Mouse (Mus musculus) lung, adult 10 weeks (tissue): ENCODE measurements around the gene Mrps27. TPM values are rescaled to one million over a fixed set of nuclear protein-coding genes. Genes with fewer than 3 reads are reported as not detected.

Experiments
- polyA plus RNA-seq: library from polyadenylated mRNA; stranded (reverse); fragments of 350-450 nt; fragmentation: Illumina TruSeq; extraction: RNeasy Lipid Tissue Mini Kit (QIAGEN cat#74804); gene quantifications from one replicate; pipeline ENCODE4 v1.2.3, GENCODE M21; 2014; ENCODE audit warnings: low read depth, low replicate concordance; ENCODE audit not compliant: insufficient read depth

Mrps27 gene
- polyA plus RNA-seq = 10.8 TPM

GRCm38 (mm10) chr13:99344599-99345575 is at the start of gene Mrps27, which contains the start of gene Ptcd2:
TSS of gene Mrps27 (plus strand) at chr13:99344786.
TSS of gene Ptcd2 (minus strand) at chr13:99344705.

Other genes starting within 250 kb of the Mrps27 start
- 4.3 TPM for gene Zfp366, start 160.0 kb upstream of the Mrps27 start, polyA plus RNA-seq
- gene Ptcd2, start 81 bp upstream of the Mrps27 start, polyA plus RNA-seq = 17.5 TPM
- 1.9 TPM for gene Map1b, start 171.8 kb downstream of the Mrps27 start, polyA plus RNA-seq